21 mouse cellular contexts compared by ENCODE assay signal in the genomic region with DNA sequence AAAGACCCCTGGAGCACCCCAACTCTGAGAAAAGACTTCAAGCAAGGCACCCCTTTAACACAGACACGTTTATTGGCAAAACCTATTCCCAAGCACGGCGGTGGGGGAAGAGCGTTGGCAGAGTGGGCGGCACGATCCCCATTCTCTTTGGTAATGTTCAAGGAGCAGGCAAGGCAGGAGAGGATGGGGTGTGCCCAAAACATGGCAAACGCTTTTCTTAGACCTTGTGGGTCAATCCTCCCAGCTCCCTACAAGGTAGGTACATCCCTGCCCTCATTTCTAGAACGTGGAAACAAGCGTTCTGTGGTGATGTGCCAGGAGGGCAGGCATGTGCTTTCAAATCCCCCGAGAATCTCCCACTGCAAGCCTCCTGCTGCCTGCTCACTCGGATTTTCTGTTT. TPM values are rescaled to one million over a fixed set of nuclear protein-coding genes. Genes with fewer than 3 reads are reported as not detected.
DNase-seq lines count a peak whose midpoint lies in the region; ATAC-seq and TF ChIP-seq lines count a peak whose summit lies in the region.
"Had no signal": no experiment of that assay in that cellular context is flagged by ENCODE, and none has a peak within 500 bp of the region (broad histone marks: within the 10 kb centered on the region; RNA-seq: fewer than 3 reads in every experiment).

No protein-coding gene starts in this region.

- no peak for TF ChIP-seq CTCF in bone marrow, adult 2 months (IDR thresholded peaks at IDR 0.05; ENCODE audit: control insufficient read depth, insufficient read depth, low read length)
- no peak for TF ChIP-seq CTCF in left cerebral cortex, adult 2 months (IDR thresholded peaks at IDR 0.05)

- no peak overlapping the region for H3K4me3 ChIP-seq in bone marrow, adult 2 months (replicated peaks; ENCODE audit: control insufficient read depth, low read depth, low read length)
- H3K4me3 ChIP-seq in liver, embryonic 11.5 days (ENCODE audit: low read depth, low read length), result no peak overlapping the region
- no peak overlapping the region for H3K4me3 ChIP-seq in liver, embryonic 15.5 days (replicated peaks)
- no peak overlapping the region for H3K4me3 ChIP-seq in left cerebral cortex, adult 2 months
- H3K4me3 ChIP-seq: embryonic facial prominence, embryonic 13.5 days; forebrain, embryonic 15.5 days; heart, adult 2 months; heart, embryonic 12.5 days; hindbrain, embryonic 10.5 days had no signal

- intact Hi-C loops in left cerebral cortex, adult 2 months (cut with DNase I), result no loop called here

- H3K36me3 ChIP-seq in liver, embryonic 11.5 days (ENCODE audit: control insufficient read depth, insufficient read depth, low read length), result no peaks in the 10 kb centered on the region; the same call in 1 of the 2 replicates
- peaks cover 57% of the 10 kb centered on the region for H3K36me3 ChIP-seq in liver, embryonic 15.5 days (replicated peaks)
- H3K36me3 ChIP-seq: embryonic facial prominence, embryonic 13.5 days; forebrain, embryonic 15.5 days; heart, embryonic 12.5 days; hindbrain, embryonic 10.5 days had no signal

- ATAC-seq in erythroblast, adult 5-6 weeks (replicated peaks; ENCODE audit: low FRiP score, poor library complexity, severe bottlenecking), result peak; percentile 20
- ATAC-seq in liver, embryonic 11.5 days (replicated peaks; ENCODE audit: low FRiP score), result 0 out of 2 replicates have a peak, but pooled peaks have one; percentile 6
- 0 out of 2 replicates have a peak, but pooled peaks have one; percentile 4 for ATAC-seq in liver, embryonic 15.5 days (ENCODE audit: insufficient read depth)
- ATAC-seq: activated CD4-positive, CD25-positive, alpha-beta regulatory T cell, adult 4 months; forebrain, embryonic 15.5 days; Patski had no signal

- no peaks in the 10 kb centered on the region for H3K9me3 ChIP-seq in liver, embryonic 11.5 days (ENCODE audit: control insufficient read depth, low read length)
- no peaks in the 10 kb centered on the region for H3K9me3 ChIP-seq in liver, embryonic 15.5 days (replicated peaks)
- H3K9me3 ChIP-seq: embryonic facial prominence, embryonic 13.5 days; forebrain, embryonic 15.5 days; heart, embryonic 12.5 days; hindbrain, embryonic 10.5 days had no signal

- peak; percentile 10; the same call in 1 of the 2 replicates for TF ChIP-seq POLR2A in bone marrow, adult 2 months (IDR thresholded peaks at IDR 0.05; ENCODE audit: borderline replicate concordance, control insufficient read depth, low read depth, low read length)

- H3K4me1 ChIP-seq in bone marrow, adult 2 months (ENCODE audit: control insufficient read depth, insufficient read depth, low read length), result no peaks in the 10 kb centered on the region
- H3K4me1 ChIP-seq in liver, embryonic 11.5 days (replicated peaks; ENCODE audit: control insufficient read depth, insufficient read depth, low read length), result no peaks in the 10 kb centered on the region
- H3K4me1 ChIP-seq in liver, embryonic 15.5 days (replicated peaks), result peaks cover 55% of the 10 kb centered on the region
- H3K4me1 ChIP-seq: embryonic facial prominence, embryonic 13.5 days; forebrain, embryonic 15.5 days; heart, embryonic 12.5 days had no signal

- no peak overlapping the region for H3K9ac ChIP-seq in liver, embryonic 11.5 days (ENCODE audit: low read depth, low read length)
- no peak overlapping the region for H3K9ac ChIP-seq in liver, embryonic 15.5 days
- H3K9ac ChIP-seq: embryonic facial prominence, embryonic 13.5 days; forebrain, embryonic 15.5 days; heart, embryonic 12.5 days; hindbrain, embryonic 14.5 days had no signal

- no peak overlapping the region for H3K4me2 ChIP-seq in liver, embryonic 11.5 days
- no peak overlapping the region for H3K4me2 ChIP-seq in liver, embryonic 15.5 days
- H3K4me2 ChIP-seq: embryonic facial prominence, embryonic 13.5 days; forebrain, embryonic 15.5 days; heart, embryonic 12.5 days; hindbrain, embryonic 14.5 days had no signal

- DNase-seq in liver, embryonic 11.5 days (ENCODE audit: low spot score), result no peak
- DNase-seq in left cerebral cortex, adult 2 months (ENCODE audit: extremely low spot score in 1 of 2, low spot score in 2 of 2), result no peak
- no peak for DNase-seq in kidney, adult 18-20 months
- no peak for DNase-seq in heart, adult 11 months
- DNase-seq: adrenal gland, postnatal 25 days; cerebellum, adult 11 months; cerebellum, adult 8-10 months; cerebellum, postnatal 25 days; gastrocnemius, postnatal 10 days; heart, adult 2 months had no signal

- 84% methylated on average over 11 of the region's 11 CpGs for WGBS in bone marrow, adult 2 months
- 82% methylated on average over 11 of the region's 11 CpGs for WGBS in liver, embryonic 11.5 days
- 80% methylated on average over 11 of the region's 11 CpGs for WGBS in liver, embryonic 15.5 days (ENCODE audit: insufficient replicate concordance)

- H3K27ac ChIP-seq in bone marrow, adult 2 months (ENCODE audit: control insufficient read depth, insufficient read depth, low read depth, low read length, poor library complexity), result no peak overlapping the region
- H3K27ac ChIP-seq in liver, embryonic 11.5 days (ENCODE audit: low read depth, low read length), result no peak overlapping the region
- H3K27ac ChIP-seq in liver, embryonic 15.5 days (replicated peaks), result peak overlapping the region; percentile 75
- H3K27ac ChIP-seq in left cerebral cortex, adult 2 months, result no peak overlapping the region
- H3K27ac ChIP-seq: embryonic facial prominence, embryonic 13.5 days; forebrain, embryonic 15.5 days; heart, adult 2 months; hindbrain, embryonic 10.5 days; hindbrain, embryonic 14.5 days had no signal

- peaks cover 25% of the 10 kb centered on the region for H3K27me3 ChIP-seq in liver, embryonic 11.5 days (replicated peaks; ENCODE audit: control insufficient read depth, insufficient read depth, low read length)
- peaks cover 20% of the 10 kb centered on the region; the same call in 1 of the 2 replicates for H3K27me3 ChIP-seq in liver, embryonic 15.5 days
- H3K27me3 ChIP-seq: forebrain, embryonic 15.5 days had no signal

RNA-seq across cellular contexts. Expression of a gene that starts 17.2 kb away (rescaled TPM):
- 762 and 950 TPM in 2 replicates for polyA plus RNA-seq in bone marrow, adult 2 months (2011; ENCODE audit: insufficient read depth, insufficient read length, low replicate concordance, missing spikeins)
- 4,977 and 5,433 TPM in 2 replicates for total RNA-seq in erythroblast, adult 5-6 weeks (2015; ENCODE audit: low replicate concordance)
- total RNA-seq in erythroblast, adult 5-6 weeks (2017; ENCODE audit: low replicate concordance), result 6,454 and 7,565 TPM in 2 replicates
- 191 and 229 TPM in 2 replicates for polyA plus RNA-seq in liver, embryonic 11.5 days (2014; fragmentation: Nextera tagmentation; extraction: Ambion mirVana)
- 1,073 and 1,204 TPM in 2 replicates for polyA plus RNA-seq in liver, embryonic 15.5 days (2015; fragmentation: Nextera tagmentation; extraction: Ambion mirVana)
- under 1 TPM; 0.16 to 0.43 TPM for total RNA-seq in left cerebral cortex, adult 2 months (2021)
- polyA plus RNA-seq: Patski had no signal

RNA-seq across cellular contexts. Expression of a gene that starts 29.2 kb away (rescaled TPM):
- 95.0 and 126 TPM in 2 replicates for polyA plus RNA-seq in bone marrow, adult 2 months (2011; ENCODE audit: insufficient read depth, insufficient read length, low replicate concordance, missing spikeins)
- 19.0 and 22.8 TPM in 2 replicates for total RNA-seq in erythroblast, adult 5-6 weeks (2015; ENCODE audit: low replicate concordance)
- total RNA-seq in erythroblast, adult 5-6 weeks (2017; ENCODE audit: low replicate concordance), result 119 and 258 TPM in 2 replicates
- 104 and 108 TPM in 2 replicates for polyA plus RNA-seq in liver, embryonic 11.5 days (2014; fragmentation: Nextera tagmentation; extraction: Ambion mirVana)
- 50.9 and 55.2 TPM in 2 replicates for polyA plus RNA-seq in liver, embryonic 15.5 days (2015; fragmentation: Nextera tagmentation; extraction: Ambion mirVana)
- 100 to 1,000 TPM; 131 to 141 TPM for total RNA-seq in left cerebral cortex, adult 2 months (2021)

RNA-seq across cellular contexts. Expression of a gene that starts 44.4 kb away (rescaled TPM):
- 2.3 and 3.2 TPM in 2 replicates for polyA plus RNA-seq in bone marrow, adult 2 months (2011; ENCODE audit: insufficient read depth, insufficient read length, low replicate concordance, missing spikeins)
- total RNA-seq in erythroblast, adult 5-6 weeks (2015; ENCODE audit: low replicate concordance), result 3.1 TPM in 1 of 2 replicates, not detected in the other
- total RNA-seq in erythroblast, adult 5-6 weeks (2017; ENCODE audit: low replicate concordance), result 2.7 and 7.5 TPM in 2 replicates
- 1.8 and 2.6 TPM in 2 replicates for polyA plus RNA-seq in liver, embryonic 11.5 days (2014; fragmentation: Nextera tagmentation; extraction: Ambion mirVana)
- polyA plus RNA-seq in liver, embryonic 15.5 days (2015; fragmentation: Nextera tagmentation; extraction: Ambion mirVana), result 2.2 and 2.4 TPM in 2 replicates
- total RNA-seq in left cerebral cortex, adult 2 months (2021), result 100 to 1,000 TPM; 505 to 522 TPM
- total RNA-seq: heart, postnatal 25 days had no signal

RNA-seq across cellular contexts. Expression of a gene that starts 52.3 kb away (rescaled TPM):
- 18.3 and 30.4 TPM in 2 replicates for polyA plus RNA-seq in bone marrow, adult 2 months (2011; ENCODE audit: insufficient read depth, insufficient read length, low replicate concordance, missing spikeins)
- total RNA-seq in erythroblast, adult 5-6 weeks (2015; ENCODE audit: low replicate concordance), result 6.3 and 10.4 TPM in 2 replicates
- 5.7 and 9.3 TPM in 2 replicates for total RNA-seq in erythroblast, adult 5-6 weeks (2017; ENCODE audit: low replicate concordance)
- polyA plus RNA-seq in liver, embryonic 11.5 days (2014; fragmentation: Nextera tagmentation; extraction: Ambion mirVana), result 11.4 and 14.7 TPM in 2 replicates
- polyA plus RNA-seq in liver, embryonic 15.5 days (2015; fragmentation: Nextera tagmentation; extraction: Ambion mirVana), result 3.8 and 4.6 TPM in 2 replicates
- 100 to 1,000 TPM; 236 to 242 TPM for total RNA-seq in left cerebral cortex, adult 2 months (2021)

RNA-seq across cellular contexts. Expression of a gene that starts 59.0 kb away (rescaled TPM):
- 207 and 269 TPM in 2 replicates for polyA plus RNA-seq in bone marrow, adult 2 months (2011; ENCODE audit: insufficient read depth, insufficient read length, low replicate concordance, missing spikeins)
- total RNA-seq in erythroblast, adult 5-6 weeks (2015; ENCODE audit: low replicate concordance), result 461 and 462 TPM in 2 replicates
- 236 and 290 TPM in 2 replicates for total RNA-seq in erythroblast, adult 5-6 weeks (2017; ENCODE audit: low replicate concordance)
- 282 and 283 TPM in 2 replicates for polyA plus RNA-seq in liver, embryonic 11.5 days (2014; fragmentation: Nextera tagmentation; extraction: Ambion mirVana)
- polyA plus RNA-seq in liver, embryonic 15.5 days (2015; fragmentation: Nextera tagmentation; extraction: Ambion mirVana), result 451 and 525 TPM in 2 replicates
- 10 to 100 TPM; 65.7 to 68.6 TPM for total RNA-seq in left cerebral cortex, adult 2 months (2021)
